Mouse (Mus musculus) right cerebral cortex, postnatal 4 days (tissue): ENCODE measurements around the gene Lypd6.
A peak's percentile ranks its signal among the peaks of the same experiment; 100 is the strongest.

Experiments used
- DNase-seq: peaks from one replicate; pipeline ENCODE4 v3.0.0-alpha.2; 2022

The Lypd6 gene

DNA sequence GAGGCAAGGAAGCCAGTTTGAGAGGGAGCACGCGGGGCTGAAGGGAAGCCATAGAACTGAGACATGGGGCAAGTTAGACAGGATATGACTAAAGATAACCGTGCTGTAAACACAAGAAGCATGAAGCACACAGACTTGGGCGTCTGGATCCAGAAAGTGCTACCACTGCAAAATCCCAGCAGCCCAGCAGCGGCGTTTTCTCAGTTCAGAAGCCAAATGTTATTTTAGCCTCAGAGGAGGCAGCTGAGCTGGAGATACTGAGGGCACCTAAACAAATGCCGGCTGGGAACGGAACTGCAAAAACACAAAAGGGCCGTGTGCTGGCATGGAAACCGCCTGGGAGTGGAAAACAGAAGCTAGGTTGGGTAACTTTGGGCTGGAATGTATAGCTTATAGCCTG is 43.9 kb downstream of the Lypd6 start:
- no peak for DNase-seq

DNA sequence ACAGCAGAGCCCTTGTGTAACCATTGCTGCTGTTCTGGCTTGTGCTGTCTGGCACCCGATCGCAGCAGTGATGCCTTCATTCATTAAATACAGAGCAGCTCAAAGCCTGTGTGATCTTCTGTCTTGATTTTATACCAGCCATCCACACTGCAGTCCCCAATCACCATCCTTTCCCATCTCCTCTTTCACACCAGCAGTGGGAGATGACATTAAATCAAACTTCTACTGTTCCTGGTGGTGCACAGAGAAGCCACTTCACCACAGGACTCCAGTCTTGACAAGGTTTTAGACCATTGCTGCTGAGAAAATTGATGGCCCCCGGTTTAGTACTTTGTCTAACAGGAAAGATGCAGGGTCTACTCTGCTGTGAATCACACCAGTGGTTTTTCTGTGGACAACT is 44.9 kb downstream of the Lypd6 start:
- DNase-seq, result no peak

DNA sequence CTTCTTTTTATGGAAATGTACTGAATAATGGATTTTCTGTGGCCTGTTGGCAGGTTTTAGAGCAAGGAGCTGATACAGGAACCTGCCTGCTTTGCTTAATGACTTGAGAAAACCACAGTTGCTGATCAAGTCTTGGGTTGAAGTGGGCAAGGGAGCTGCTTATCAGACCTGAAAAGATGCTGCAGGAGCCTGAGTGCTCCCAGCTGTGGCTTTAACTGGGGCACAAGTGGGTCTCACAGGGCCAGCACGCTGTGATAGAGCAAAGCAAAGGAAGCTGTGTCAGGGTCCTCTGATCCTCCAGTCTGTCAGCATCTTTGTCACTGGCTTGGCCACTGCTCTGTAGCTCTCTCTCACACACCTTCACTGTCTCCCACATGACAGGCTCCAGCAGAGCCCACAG is 45.4 kb downstream of the Lypd6 start:
- no peak for DNase-seq

DNA sequence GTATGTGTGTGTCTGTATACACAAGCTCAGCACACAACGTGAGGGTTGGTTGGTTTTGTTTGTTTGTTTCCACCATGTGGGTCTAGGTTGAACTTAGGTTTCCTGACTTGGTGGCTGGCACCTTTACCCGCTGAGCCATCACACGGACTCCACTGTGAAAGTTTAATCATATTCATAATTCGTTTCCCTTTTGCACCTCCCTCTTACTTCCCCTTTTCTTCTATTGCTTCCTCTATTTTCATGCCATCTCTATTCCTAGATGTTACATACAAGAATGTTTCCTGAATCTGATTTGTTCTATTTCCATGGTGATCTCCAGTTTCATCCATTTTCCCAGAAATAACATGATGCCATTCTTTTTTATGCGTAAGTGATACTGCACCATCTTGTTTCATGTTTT is 46.2 kb downstream of the Lypd6 start:
- DNase-seq, result no peak

DNA sequence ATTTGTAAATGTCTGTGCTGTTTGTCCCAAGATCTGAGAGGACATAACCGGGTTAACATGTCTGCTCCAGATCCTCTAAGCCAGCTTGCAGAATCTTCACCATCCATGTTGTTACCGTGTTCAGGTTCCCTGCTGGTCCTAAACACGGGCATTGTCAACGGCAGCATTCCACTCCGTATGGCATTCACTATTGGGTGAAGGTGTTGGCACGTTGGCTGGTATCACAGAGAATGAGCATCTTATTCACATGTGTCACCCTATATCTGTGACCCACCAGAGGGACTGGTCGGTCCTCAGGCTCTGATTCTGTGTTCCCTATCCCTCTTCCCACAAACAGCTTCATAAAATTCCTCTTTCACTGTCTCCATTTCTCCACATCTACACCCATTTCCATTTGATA is 52.9 kb downstream of the Lypd6 start:
- DNase-seq, result no peak

DNA sequence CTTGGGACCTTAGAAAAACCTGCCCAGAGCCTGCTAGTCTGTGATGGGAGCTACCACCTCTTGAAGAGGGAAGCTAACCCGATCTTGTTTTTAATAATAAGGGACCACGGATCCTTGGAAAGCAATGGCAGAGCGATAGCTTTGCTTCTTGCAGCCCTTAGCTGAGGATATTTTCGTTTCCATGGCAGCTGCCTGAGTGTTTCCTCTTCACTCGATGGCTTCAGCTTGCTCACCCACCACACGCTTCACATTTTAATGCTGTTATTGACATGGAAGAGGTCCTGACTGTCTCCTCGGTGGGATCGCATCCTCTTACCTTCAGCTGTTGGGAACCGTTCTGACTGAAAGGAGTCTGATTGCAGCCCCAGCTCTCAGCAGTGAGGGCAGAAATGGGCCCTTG is 54.6 kb downstream of the Lypd6 start:
- DNase-seq, result no peak

DNA sequence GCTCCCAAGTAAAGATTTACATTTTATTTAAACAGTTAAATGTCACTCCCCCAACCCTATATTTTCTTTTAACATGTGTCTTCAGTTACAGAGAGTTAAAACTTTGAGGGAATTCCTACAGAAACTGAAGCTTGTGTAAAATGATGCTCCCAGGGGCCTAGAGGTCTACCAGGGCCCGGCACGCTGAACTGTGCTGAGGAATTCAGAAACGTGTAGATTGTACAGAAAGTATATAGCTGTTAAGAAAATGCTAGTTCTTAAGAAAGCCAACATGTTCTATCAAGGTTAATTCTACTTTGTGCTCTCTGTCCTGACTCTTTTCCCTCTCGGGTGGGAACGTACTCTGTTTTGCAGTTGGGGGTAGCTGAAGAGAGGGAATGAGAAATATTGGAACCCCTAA is 57.1 kb downstream of the Lypd6 start:
- no peak for DNase-seq

DNA sequence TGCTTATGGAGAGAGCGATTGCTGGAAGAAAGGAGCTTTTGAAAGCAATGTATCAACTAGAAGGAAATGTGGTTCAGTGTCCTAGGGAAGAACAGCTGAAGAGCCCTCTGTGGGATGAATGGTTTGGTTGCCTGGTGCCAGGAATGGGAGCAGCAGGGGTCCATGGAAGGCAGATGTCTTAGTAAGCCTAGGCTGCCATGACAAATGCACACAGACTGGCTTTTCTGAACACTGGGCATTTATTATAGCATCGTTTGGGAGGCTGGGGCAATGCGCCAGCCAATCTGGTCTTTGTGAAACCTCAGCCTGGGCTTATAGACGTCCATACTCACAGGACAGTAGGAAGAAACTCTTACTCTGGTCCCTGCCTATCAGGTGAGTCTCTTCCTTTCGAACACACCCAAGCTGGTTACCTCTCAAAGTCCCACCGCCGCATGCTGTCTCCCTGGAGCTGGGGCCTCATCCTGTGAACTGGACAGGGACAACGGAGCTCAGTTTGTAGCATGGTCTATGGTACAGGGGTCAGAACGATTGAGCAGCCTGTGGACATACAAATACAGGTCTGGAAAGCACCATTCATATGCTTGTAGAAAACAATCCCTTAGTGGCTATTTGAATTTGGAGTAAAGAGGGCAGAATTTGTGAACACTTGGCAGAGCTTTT is 61.4 kb downstream of the Lypd6 start:
- DNase-seq, result peak; percentile 31

DNA sequence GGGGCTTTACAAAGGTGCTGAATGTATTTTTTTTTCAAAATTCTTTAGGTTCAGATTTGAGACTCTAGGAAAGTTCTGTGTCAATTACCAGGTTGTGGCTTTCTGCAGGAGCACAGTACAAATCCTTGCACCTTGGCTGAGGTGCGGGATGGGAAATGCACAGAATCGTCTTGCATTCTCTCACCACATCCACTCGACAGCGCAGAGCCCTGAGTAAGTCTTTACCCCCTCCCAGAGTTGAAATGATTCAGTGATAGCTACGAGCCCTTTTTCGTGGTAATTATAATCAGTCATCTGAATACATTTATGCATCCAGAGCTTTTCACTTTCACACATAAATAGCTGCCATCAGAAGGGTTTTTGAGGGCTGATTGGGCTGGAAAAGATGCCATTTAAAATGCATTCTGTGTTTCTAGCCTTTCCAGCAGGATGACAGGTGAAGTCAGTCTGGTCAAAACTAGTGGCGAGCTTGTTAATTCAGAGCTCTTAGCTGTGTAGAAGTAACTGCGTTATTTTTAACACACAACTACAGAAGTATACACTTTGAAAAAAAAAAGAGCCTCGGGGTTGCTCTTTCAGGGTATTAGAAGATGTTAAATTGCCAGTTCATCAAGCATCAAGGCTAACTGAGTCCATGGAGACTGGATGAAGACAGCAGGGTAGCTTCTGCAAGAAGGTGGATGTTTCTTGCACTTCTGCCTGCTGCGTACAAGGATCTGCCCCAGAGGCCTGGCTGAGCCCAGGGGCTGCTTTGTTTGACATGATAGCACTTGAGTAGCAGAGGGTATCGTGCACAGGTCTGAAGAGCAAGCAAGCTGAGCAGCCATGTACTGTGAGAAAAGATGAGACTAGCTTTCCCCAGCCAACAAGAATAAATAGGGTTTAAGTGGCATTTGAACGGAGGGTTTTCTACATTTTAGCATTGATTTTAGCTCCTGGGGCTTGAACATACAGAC is 62.4 kb downstream of the Lypd6 start:
- no peak for DNase-seq

DNA sequence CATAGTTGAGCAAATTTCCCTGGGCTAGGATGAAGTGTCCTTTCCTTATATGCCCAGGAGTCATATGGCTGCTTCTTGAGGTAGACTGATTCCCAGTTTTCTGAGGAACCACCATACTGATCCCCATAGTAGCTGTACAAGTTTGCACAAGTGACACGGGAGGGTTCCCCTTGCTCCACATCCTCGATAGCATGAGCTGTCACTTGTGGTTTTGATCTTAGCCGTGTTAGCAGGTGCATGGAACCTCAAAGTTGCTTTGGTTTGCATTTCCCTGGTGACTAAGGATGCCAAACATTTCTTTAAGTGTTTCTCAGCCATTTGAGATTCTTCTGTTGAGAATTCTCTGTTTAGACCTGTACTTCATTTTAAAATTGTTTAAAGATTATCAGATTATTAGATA is 64.4 kb downstream of the Lypd6 start:
- DNase-seq, result no peak

DNA sequence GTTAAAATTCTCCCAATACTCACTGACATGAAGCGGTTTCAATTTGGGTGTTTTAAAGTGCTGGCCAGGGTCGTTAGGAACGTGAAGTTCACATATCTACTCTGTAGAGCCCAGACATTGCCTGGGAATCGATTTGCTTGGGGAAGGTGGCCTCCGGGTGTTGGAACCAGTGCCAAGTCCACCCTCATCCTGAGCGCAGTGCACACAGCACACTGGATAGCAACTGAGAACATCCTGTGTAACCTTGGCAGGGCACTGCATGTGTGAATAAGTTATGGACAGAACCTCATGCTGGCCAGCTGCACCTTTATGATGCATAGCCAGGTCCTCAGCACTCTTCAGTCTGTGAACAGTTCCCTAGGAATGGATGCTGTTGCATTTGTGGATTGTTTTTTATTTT is 77.4 kb downstream of the Lypd6 start:
- DNase-seq, result no peak

DNA sequence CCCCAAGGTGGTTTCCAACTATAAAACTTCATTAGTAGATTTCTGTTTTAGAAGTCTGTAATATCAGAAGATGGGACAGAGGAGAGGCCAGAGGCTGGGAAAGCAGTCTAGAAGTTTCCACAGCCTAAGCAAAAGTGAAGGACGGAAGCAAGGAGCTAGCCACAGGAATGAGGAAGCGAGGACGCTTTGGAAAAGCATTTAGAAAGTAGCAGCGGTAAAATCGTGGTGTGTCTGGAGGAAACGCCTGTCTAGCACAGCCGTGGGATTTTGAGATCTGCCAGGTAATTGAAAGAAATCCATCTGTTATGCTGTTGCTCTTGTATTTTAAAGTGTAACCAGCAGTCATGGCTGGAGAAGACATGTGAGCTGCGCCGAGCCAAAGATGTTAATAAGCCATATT is 81.1 kb downstream of the Lypd6 start:
- DNase-seq, result no peak

DNA sequence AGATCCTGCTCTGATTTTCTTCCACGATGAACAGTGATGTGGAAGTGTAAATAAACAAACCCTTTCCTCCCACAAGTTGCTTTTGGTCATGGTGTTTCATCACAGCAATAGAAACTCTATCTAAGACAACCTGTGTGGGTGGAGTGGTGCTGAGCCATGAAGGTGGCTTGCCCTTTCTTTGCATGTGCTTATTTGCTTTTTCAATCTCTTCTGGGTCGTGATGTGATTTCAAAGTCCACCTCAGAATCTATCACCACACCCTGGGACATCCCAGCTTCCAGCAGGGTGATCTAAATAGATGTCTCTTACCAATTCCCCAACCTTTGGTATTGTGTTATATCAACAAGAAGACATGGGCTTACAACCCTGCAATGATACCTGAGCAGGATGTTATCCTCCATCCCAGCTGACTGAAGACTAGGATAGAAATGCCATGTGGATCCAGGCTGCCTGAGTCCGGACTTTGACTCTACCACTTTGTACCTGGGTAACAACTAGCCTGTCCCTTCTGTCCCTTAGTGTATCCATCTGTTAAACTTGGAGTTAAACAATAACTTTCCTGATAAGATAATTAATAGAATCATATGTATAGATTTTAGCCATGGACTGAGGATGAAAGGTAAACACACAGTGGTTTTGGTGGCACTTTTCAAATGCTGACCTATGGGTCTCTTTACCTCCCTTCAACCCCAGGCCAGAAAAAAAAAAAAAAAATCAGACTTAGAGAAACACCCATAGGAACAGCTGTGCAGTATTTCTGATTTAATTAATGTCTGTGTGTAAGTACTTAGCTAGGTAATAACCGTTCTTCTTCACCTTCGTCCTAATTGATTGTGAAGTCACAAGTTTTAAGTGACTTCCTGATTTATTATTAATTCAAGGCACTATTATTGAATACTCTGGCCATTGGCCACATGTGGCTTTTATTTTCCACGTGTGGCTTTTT is 83.3 kb downstream of the Lypd6 start:
- no peak for DNase-seq

DNA sequence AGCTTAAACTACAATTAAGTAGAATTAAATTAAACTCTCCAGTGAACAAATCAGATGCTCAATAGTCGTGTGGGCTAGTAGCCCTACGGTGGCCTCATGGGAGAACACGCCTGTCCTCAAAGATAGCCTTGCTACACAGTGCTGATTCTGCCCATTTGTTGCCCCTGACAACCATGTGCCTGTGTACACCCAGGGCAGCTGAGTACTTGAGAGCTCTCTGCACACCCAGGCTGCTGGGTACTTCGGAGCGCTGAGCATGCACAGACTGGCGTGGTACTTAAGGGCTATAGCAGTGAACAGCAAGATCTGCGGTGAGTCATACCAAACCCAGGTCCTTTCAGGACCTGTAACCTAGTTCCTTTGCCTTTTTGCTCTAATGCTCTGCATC is 84.0 kb downstream of the Lypd6 start:
- DNase-seq, result no peak

DNA sequence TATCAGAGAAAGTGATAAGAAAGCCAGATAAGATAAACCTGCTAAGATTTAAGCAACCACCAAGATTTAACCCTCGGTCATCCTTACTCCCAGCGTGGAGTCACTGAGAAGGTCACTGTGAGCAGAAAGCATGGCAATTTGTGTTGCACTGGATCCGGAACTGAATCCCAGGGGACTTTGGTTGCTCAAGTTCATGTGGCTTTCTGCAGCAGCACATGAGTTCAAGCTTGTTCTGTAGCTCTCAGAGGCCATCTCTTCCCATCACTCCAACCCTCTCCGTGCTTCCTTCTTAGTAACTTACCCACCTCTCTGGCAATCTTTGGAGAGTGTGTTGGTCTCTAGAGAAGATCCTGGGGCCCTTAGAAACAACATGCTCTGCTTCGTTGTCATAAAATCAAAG is 84.6 kb downstream of the Lypd6 start:
- no peak for DNase-seq

DNA sequence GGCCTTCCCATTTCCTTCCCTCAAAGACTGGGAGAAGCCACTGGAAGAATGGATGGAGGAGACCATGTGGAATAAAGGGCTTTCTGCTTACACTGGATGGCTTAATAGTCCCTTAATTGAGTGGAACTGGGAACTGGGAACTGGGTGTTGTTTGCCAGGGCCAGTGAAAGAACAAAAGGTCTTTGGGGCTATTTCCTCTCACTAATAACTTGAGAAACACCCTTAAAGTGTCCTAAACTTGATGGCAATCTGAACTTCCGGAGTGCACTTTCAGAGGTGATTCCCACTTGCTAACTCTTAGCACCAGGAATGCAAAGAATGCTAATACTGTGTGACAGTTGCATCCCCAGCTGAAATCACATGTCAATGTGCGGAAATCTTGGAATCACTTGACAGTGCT is 85.2 kb downstream of the Lypd6 start:
- DNase-seq, result no peak

DNA sequence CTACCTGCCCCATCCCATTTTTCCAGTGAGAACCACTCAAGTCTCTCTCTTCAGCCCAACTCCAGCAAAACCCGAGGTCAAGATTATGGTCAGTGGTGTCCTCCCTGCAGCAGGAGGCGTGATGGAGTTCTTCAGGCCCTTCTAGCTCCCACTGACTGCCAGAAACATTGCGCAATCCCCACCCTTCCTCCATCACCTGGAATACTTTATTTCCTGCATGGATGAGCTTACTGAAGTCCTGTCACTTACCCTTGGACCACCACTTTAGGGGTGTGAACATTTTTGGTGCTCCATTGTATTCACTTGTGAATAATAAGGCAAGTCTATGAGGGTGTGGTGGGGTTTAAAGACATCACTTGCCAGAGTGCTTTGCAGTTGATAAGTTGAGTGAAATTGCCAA is 85.7 kb downstream of the Lypd6 start:
- DNase-seq, result no peak

DNA sequence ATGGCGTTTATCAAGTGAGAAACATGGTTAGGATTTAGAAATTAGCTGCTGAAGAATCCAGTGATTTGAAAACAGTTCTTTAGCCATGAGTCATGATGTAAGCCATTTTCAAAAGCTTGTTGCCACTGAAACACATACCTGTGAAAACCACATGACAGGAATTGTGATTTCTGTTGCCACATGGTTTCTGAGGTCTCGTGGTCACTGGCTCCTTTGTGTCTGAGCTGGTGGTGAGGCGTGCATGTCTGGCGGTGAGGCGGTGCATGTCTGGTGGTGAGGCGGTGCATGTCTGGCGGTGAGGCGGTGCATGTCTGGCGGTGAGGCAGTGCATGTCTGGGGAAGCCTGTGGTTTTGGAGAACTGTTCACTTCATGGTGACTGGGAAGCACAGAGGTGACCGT is 89.8 kb downstream of the Lypd6 start:
- DNase-seq, result no peak

DNA sequence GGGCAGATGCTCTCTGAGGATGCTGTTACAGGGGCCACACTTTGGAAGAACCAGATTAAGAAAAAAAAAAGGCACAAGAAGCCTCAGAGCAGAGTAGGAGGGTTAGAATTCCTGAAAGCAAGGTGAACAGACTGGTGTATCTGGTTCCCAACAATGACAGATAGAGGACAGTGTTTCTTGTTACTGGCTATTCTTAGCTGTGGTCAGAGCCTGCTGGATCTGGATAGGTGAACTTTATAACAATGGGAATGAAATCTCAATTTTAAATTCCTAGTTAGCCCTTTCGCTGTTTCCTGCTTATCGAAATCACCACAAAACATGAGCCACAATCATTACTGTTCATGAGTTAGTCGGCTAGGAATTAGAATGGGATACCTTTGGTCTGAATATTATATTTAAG is 93.8 kb downstream of the Lypd6 start:
- DNase-seq, result no peak

DNA sequence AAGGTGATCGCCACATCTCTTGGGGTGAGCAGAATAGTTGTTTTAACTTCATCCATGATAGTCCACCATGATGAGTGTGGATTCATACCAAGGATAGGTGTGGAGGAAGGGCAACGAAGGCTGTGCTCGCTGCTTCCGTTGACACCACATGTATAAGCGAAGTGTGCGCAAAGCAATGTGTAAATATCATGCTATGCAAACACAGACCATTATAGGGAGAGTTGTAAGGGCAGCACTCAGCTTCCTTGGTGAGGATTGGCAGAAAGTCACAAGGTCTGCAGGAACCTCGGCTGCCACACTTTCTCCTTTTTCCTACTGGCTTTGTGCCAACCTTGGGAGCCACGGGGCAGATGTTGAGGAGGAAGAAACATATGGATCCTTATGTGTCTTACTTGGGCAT is 97.4 kb downstream of the Lypd6 start:
- DNase-seq, result no peak

DNA sequence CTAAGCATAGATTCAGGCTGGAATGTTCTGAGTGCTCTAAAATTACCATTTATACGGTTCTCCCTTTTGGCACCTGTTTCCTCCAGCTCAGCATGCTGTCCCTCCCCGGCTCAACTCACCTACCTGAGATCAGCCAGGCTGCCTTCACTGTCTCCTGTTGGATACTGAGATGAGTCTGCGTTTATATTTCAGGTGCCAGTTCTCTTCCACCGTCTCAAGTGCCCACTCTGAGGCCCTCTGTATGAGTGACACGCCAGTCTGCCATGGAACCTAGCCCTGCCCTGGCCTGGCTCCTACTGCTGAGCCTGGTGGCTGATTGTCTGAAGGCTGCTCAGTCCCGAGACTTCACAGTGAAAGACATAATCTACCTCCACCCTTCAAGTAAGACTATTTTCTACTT is 99.0 kb downstream of the Lypd6 start:
- no peak for DNase-seq

DNA sequence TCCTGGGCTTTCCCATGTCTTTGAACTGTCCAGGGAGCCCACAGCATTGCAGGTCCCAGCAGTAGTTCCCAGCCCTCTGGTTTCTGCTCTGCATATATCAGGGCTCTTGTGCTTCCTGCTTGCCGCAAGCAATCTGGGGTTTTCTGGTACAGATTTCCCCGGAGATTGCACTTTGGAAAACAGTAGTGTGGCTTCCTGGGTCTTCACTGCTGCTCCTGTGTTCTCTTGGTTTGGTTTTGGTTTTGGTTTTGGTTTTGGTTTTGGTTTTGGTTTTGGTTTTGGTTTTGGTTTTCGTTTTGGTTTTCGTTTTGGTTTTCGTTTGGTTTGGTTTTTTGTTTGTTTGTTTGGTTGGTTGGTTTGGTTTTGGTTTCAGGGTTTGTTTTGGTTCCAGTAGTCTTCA is 99.9 kb downstream of the Lypd6 start:
- no peak for DNase-seq

DNA sequence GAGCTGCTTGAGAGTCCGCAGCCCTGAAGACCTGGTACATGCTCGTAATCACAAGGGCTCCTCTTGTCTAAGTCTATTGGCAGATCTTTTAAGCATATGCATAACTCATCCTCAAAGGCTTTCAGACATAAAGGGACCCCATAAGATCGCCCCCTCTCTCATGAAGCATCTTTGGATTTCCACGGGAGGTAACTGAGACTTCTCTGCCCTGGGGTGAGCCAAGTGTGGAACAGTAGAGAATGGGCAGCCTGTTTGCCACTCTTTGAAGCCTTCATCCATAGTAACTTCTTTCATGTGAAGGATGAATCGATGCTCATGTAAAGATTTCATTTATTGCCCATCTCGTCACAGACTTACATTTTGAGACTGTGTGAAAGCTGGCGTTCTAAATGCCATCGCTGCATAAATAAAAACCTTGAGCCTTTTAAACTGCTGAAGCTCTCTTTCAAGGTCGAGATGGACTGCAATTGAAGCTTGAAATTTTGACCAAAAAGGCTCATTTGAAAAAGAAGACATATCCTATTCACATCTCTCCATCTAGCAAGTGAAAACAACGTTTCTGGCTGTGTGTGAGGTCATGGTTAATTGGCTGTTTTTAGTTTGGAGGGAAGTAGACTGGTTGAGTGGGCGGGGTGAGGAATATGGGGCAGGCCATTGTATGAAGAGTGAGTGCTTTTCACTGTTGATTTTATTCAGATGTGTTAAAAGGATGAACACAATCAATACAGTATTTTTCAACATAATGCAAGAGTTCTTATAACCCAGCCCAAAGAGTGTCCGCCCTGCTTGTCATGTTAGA is 107.7 kb downstream of the Lypd6 start:
- no peak for DNase-seq
